Mouse (Mus musculus) ES-E14 (cell line): Measurements from ENCODE around the gene Midn.

Source experiments
- CHD2 ChIP-seq: IDR thresholded peaks from 2 replicates; pipeline ENCODE4 v1.6.1; 2014; ENCODE audit warnings: mild to moderate bottlenecking, low read depth, low read length, inconsistent platforms
- MAFK ChIP-seq: IDR thresholded peaks from 2 replicates; pipeline ENCODE4 v1.6.1; 2014; ENCODE audit warnings: mild to moderate bottlenecking, low read depth, low read length, inconsistent platforms; ENCODE audit not compliant: insufficient read depth
- ZC3H11A ChIP-seq: IDR thresholded peaks from 2 replicates; pipeline ENCODE4 v1.6.1; 2012; ENCODE audit warnings: low read depth, mild to moderate bottlenecking, inconsistent platforms, low read length, borderline replicate concordance
- ZNF384 ChIP-seq: IDR thresholded peaks from 2 replicates; pipeline ENCODE4 v1.6.1; 2012; ENCODE audit warnings: low read depth, low read length, inconsistent platforms

DNA sequence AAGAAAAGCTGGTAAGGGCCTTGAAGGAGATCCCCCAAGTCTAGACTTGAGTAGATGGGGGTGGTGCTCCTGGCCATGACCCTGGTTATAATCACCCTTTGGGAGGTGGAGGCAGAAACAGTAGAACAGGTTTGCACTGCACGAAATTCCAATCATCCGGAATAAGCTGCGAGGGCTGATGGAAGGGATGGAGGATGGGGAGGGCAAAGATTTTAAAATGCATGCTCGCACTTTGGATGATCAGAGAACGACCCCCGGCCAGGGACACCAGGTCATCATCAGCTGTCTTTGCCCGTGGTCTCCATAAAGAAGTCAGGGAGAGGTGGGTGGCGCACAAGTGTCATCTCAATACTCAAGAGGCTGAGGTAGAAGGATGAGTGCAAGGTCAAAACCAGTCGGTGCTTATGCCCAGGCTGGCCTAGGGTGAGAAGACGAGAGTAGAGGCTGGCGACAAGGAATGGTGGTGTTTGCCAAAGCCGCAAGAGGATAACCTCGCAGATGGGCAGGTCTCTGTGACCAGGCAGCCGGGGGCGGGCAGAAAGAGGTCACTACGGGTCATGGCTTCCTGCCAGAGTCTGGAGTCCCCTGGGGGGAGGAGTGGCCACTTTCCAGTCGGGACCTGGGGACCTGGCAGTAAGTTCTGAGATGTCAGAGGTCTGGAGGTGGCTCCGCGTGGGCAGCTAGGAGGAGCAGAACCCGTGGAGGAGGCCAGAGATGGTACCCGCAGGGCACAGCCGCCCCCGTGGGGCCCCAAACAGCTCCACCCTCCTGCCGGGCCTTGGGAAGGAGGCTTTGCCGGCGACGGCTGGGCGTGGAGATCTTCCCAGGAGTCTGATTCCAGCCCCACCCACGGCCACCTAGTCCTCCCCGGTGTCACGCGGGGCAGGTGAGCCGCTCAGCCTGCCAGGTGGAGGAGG lies 12.6 kb downstream of the Midn start:
- TF ChIP-seq ZC3H11A = no peak
- no peak for TF ChIP-seq MAFK
- no peak for TF ChIP-seq CHD2
- no peak for TF ChIP-seq ZNF384
